Mouse (Mus musculus) heart, adult 2 months (tissue): Measurements from ENCODE around the gene Pygl.

Experiments
- EP300 ChIP-seq: fragments of 200-500 bp; IDR thresholded peaks from 2 replicates; pipeline ENCODE4 v1.6.1; 2011; ENCODE audit warnings: low read depth, low read length, control low read depth; ENCODE audit not compliant: insufficient read depth
- POLR2A ChIP-seq: fragments of 200-500 bp; IDR thresholded peaks from 2 replicates; pipeline ENCODE4 v1.6.1; 2011; ENCODE audit warnings: mild to moderate bottlenecking, low read depth, low read length, control low read depth; ENCODE audit not compliant: insufficient read depth

DNA sequence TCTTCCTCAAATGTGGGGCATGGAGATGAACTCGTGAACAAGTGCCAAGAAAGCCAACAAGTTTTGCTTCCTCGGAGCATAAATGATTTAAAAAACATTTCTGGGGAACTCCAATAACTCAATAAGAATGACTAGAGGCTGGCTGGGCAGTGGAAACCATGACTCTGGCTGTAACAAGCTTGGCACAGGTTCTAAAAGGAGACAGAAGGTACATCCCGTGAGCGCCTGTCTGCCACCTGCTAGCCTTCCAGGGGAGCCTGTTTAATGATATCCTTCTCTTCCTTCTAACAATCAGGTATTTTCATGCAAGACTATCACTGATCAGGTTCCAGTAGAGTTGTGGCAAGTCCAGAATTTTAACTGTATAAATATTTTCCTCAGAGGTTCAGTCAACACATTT lies 18.8 kb downstream of the Pygl start:
- no peak for TF ChIP-seq EP300
- TF ChIP-seq POLR2A, result no peak
